Mouse (Mus musculus) testis, adult 2 months (tissue): ENCODE data around the gene Foxk1. TPM values are rescaled to one million over a fixed set of nuclear protein-coding genes. Genes with fewer than 3 reads are reported as not detected.

Experiments used
- H3K27ac ChIP-seq: fragments of 200-500 bp; 2 replicates; pipeline ENCODE4 v1.5.1; 2012; ENCODE audit warnings: low read depth, low read length; ENCODE audit not compliant: control insufficient read depth, insufficient read depth
- H3K27me3 ChIP-seq: fragments of 200-500 bp; 2 replicates; pipeline ENCODE4 v1.6.1; 2012; ENCODE audit warnings: mild to moderate bottlenecking, low read length, moderate library complexity; ENCODE audit not compliant: control insufficient read depth, insufficient read depth
- H3K36me3 ChIP-seq: fragments of 200-500 bp; 2 replicates; pipeline ENCODE4 v1.6.1; 2012; ENCODE audit warnings: mild to moderate bottlenecking, low read length; ENCODE audit not compliant: control insufficient read depth, insufficient read depth
- H3K4me1 ChIP-seq: fragments of 200-500 bp; 2 replicates; pipeline ENCODE4 v1.6.1; 2012; ENCODE audit warnings: low read length; ENCODE audit not compliant: control insufficient read depth, insufficient read depth
- H3K4me3 ChIP-seq: fragments of 200-500 bp; 2 replicates; pipeline ENCODE4 v1.5.1; 2012; ENCODE audit warnings: low read depth, mild to moderate bottlenecking, low read length, moderate library complexity, mixed read lengths; ENCODE audit not compliant: control insufficient read depth
- CTCF ChIP-seq: fragments of 200-500 bp; IDR thresholded peaks from 2 replicates; pipeline ENCODE4 v1.5.1; 2012; ENCODE audit warnings: low read depth, mild to moderate bottlenecking, inconsistent platforms, low read length, moderate library complexity; ENCODE audit not compliant: control insufficient read depth, insufficient read depth, insufficient replicate concordance
- POLR2A ChIP-seq: fragments of 200-500 bp; IDR thresholded peaks from 2 replicates; pipeline ENCODE4 v1.6.1; 2012; ENCODE audit warnings: low read depth, mild to moderate bottlenecking, inconsistent platforms, low read length, moderate library complexity; ENCODE audit not compliant: control insufficient read depth
- polyA plus RNA-seq: library from polyadenylated mRNA; depleted of rRNA; stranded (reverse); fragments of >200 nt; gene quantifications from 2 replicates; pipeline ENCODE4 v1.2.3, GENCODE M21; 2012

Gene Foxk1
- polyA plus RNA-seq, 1 experiment: 16.8 TPM

GRCm38 (mm10) chr5:142415401-142415800 is 14.1 kb downstream of the Foxk1 start:
- Histone ChIP-seq H3K4me3 (no peak overlapping the region), H3K36me3 (no peaks in the 10 kb centered on the region), H3K4me1 (peaks cover 5% of the 10 kb centered on the region), H3K27me3 (no peaks in the 10 kb centered on the region), H3K27ac (no peak overlapping the region)
- TF ChIP-seq POLR2A (no peak), CTCF (no peak)

- no peaks in the 10 kb centered on the region for H3K27me3 ChIP-seq
- no peaks in the 10 kb centered on the region for H3K36me3 ChIP-seq
- no peak for TF ChIP-seq CTCF
- TF ChIP-seq POLR2A: no peak
- H3K27ac ChIP-seq: peak overlapping the region; percentile 39; the same call in 1 of the 2 replicates
- peaks cover 5% of the 10 kb centered on the region for H3K4me1 ChIP-seq
- H3K4me3 ChIP-seq: no peak overlapping the region
Observed at GRCm38 (mm10) chr5:142416070-142416775, 14.9 kb downstream of the Foxk1 start.

GRCm38 (mm10) chr5:142417104-142417503 is 15.8 kb downstream of the Foxk1 start:
- Histone ChIP-seq H3K4me1 (peaks cover 5% of the 10 kb centered on the region), H3K27me3 (no peaks in the 10 kb centered on the region), H3K4me3 (no peak overlapping the region), H3K36me3 (no peaks in the 10 kb centered on the region), H3K27ac (no peak overlapping the region)
- TF ChIP-seq POLR2A: no peak

GRCm38 (mm10) chr5:142417876-142418275 is 16.6 kb downstream of the Foxk1 start:
- no peak for TF ChIP-seq CTCF
- no peak for TF ChIP-seq POLR2A
- Histone ChIP-seq H3K36me3 (no peaks in the 10 kb centered on the region), H3K27me3 (no peaks in the 10 kb centered on the region), H3K4me1 (peaks cover 5% of the 10 kb centered on the region), H3K27ac (no peak overlapping the region), H3K4me3 (no peak overlapping the region)

- H3K4me1 ChIP-seq: peaks cover 5% of the 10 kb centered on the region
- no peaks in the 10 kb centered on the region for H3K27me3 ChIP-seq
- H3K27ac ChIP-seq: no peak overlapping the region
- no peak overlapping the region for H3K4me3 ChIP-seq
- TF ChIP-seq POLR2A: no peak
- no peaks in the 10 kb centered on the region for H3K36me3 ChIP-seq
Observed at GRCm38 (mm10) chr5:142418419-142418818, 17.1 kb downstream of the Foxk1 start.

GRCm38 (mm10) chr5:142420317-142420716 is 19.0 kb downstream of the Foxk1 start:
- Histone ChIP-seq H3K4me3 (no peak overlapping the region), H3K4me1 (no peaks in the 10 kb centered on the region), H3K27me3 (no peaks in the 10 kb centered on the region), H3K27ac (no peak overlapping the region), H3K36me3 (no peaks in the 10 kb centered on the region)
- TF ChIP-seq CTCF (no peak), POLR2A (no peak)

- Histone ChIP-seq H3K36me3 (no peaks in the 10 kb centered on the region), H3K27ac (no peak overlapping the region), H3K4me1 (no peaks in the 10 kb centered on the region; the same call in 1 of the 2 replicates), H3K27me3 (no peaks in the 10 kb centered on the region), H3K4me3 (no peak overlapping the region)
- TF ChIP-seq POLR2A (no peak), CTCF (no peak)
Observed at GRCm38 (mm10) chr5:142420920-142421319, 19.6 kb downstream of the Foxk1 start.

- H3K36me3 ChIP-seq: no peaks in the 10 kb centered on the region
- H3K27me3 ChIP-seq: no peaks in the 10 kb centered on the region
- H3K4me1 ChIP-seq: no peaks in the 10 kb centered on the region; the same call in 1 of the 2 replicates
- no peak overlapping the region for H3K27ac ChIP-seq
- no peak for TF ChIP-seq CTCF
- no peak for TF ChIP-seq POLR2A
- H3K4me3 ChIP-seq: no peak overlapping the region
Observed at GRCm38 (mm10) chr5:142421886-142422285, 20.6 kb downstream of the Foxk1 start.
